Mouse (Mus musculus) hindbrain, embryonic 16.5 days (tissue): ENCODE results near the gene Platr17. TPM values are rescaled to one million over a fixed set of nuclear protein-coding genes. Genes with fewer than 3 reads are reported as not detected.
"Not testable (repeated sequence)": the region's sequence is repeated elsewhere in the genome, so short reads cannot be mapped to it uniquely, and the experiment has no call there.

ENCODE experiments used
- ATAC-seq: fragments of 200-750 bp; cut with Nextera tagmentation; 2 replicates; pipeline ENCODE4 v1.8.0; 2017; ENCODE audit warnings: moderate TSS enrichment, moderate library complexity
- H3K27ac ChIP-seq: fragments of 300-500 bp; sonication (generic); 2 replicates; pipeline ENCODE4 v1.5.1; 2014; ENCODE audit warnings: low read depth, mild to moderate bottlenecking, control low read depth, low read length, moderate library complexity
- H3K27me3 ChIP-seq: fragments of 300-500 bp; sonication (generic); replicated peaks from 2 replicates; pipeline ENCODE4 v1.6.1; 2014; ENCODE audit warnings: low read length; ENCODE audit not compliant: control insufficient read depth, insufficient read depth
- H3K36me3 ChIP-seq: fragments of 300-500 bp; sonication (generic); 2 replicates; pipeline ENCODE4 v1.6.1; 2014; ENCODE audit warnings: mild to moderate bottlenecking, low read length, moderate library complexity, mixed read lengths; ENCODE audit not compliant: control insufficient read depth, insufficient read depth
- H3K4me1 ChIP-seq: fragments of 300-500 bp; sonication (generic); 2 replicates; pipeline ENCODE4 v1.6.1; 2014; ENCODE audit warnings: low read depth, low read length; ENCODE audit not compliant: control insufficient read depth, insufficient read depth
- H3K4me2 ChIP-seq: fragments of 300-500 bp; sonication (generic); 2 replicates; pipeline ENCODE4 v1.6.1; 2014; ENCODE audit warnings: mild to moderate bottlenecking, low read length, control low read depth, moderate library complexity
- H3K4me3 ChIP-seq: fragments of 300-500 bp; sonication (generic); 2 replicates; pipeline ENCODE4 v1.5.1; 2014; ENCODE audit warnings: mild to moderate bottlenecking, low read length, control low read depth, moderate library complexity
- H3K9ac ChIP-seq: fragments of 300-500 bp; sonication (generic); 2 replicates; pipeline ENCODE4 v1.6.1; 2014; ENCODE audit warnings: low read depth, mild to moderate bottlenecking, control low read depth, low read length, moderate library complexity
- H3K9me3 ChIP-seq: fragments of 300-500 bp; sonication (generic); 2 replicates; pipeline ENCODE4 v1.6.1; 2014; ENCODE audit warnings: mild to moderate bottlenecking, low read length, moderate library complexity; ENCODE audit not compliant: control insufficient read depth
- WGBS: fragments of 180-500 bp; shearing (Covaris S2); extraction: QIAGEN DNeasy Blood & Tissue Kit; methylation state at CpG from one replicate; pipeline ENCODE4 v1.1.7; 2014; 5-methylcytosine and 5-hydroxymethylcytosine counted together
- polyA plus RNA-seq: library from polyadenylated mRNA; unstranded; fragments of >200 nt; fragmentation: Nextera tagmentation; extraction: Ambion mirVana; gene quantifications from 2 replicates; pipeline ENCODE4 v1.2.1, GENCODE M21; 2015

Gene Platr17
- polyA plus RNA-seq, 1 experiment from 2014 or later, result 0.46 TPM

GRCm38 (mm10) chr17:33943454-33943853 lies 38.5 kb downstream of the Platr17 start:
- Histone ChIP-seq H3K36me3 (peaks cover 15% of the 10 kb centered on the region), H3K27me3 (no peaks in the 10 kb centered on the region), H3K27ac (no peak overlapping the region), H3K9ac (no peak overlapping the region), H3K4me3 (no peak overlapping the region), H3K9me3 (no peaks in the 10 kb centered on the region), H3K4me2 (no peak overlapping the region), H3K4me1 (peaks cover 22% of the 10 kb centered on the region)
- 90% methylated on average over 15 of the region's 15 CpGs for WGBS
- no peak for ATAC-seq

DNA sequence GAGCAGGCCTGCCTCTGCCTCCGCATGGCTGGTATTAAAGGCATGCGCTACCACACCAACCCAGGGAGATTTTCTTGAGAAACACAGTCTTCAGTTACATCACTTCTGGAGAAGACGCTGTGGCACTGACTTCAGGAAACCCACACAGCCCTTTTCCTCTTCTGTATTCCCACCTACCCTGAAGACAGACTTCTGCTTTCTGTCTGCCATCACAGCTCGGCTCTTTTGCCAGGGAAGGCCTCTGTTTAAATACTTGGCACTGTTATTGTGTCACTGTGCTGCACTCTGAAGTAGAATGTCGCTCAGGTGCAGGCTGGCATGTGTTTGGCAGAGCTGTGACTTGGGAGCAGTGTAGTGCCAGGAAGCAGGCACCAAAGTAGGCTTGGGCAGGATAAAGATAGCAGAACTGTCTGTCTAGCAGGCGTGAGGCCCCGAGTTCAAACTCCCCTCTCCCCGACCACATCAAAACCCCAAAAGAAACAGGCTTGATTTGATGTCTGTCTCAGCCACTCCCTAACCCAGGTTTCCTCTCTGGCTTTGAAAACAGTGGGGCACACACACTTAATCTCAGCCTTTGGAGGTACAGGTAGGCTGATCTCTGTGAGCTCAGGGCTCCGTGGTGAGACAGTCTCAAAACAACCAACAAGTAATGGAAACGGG lies 42.6 kb downstream of the Platr17 start:
- 93% methylated on average over 10 of the region's 10 CpGs for WGBS
- Histone ChIP-seq H3K4me3 (no peak overlapping the region), H3K9ac (no peak overlapping the region), H3K4me1 (peaks cover 29% of the 10 kb centered on the region), H3K9me3 (no peaks in the 10 kb centered on the region), H3K27me3 (no peaks in the 10 kb centered on the region), H3K4me2 (no peak overlapping the region), H3K36me3 (peaks cover 15% of the 10 kb centered on the region), H3K27ac (no peak overlapping the region)
- ATAC-seq, result no peak

DNA sequence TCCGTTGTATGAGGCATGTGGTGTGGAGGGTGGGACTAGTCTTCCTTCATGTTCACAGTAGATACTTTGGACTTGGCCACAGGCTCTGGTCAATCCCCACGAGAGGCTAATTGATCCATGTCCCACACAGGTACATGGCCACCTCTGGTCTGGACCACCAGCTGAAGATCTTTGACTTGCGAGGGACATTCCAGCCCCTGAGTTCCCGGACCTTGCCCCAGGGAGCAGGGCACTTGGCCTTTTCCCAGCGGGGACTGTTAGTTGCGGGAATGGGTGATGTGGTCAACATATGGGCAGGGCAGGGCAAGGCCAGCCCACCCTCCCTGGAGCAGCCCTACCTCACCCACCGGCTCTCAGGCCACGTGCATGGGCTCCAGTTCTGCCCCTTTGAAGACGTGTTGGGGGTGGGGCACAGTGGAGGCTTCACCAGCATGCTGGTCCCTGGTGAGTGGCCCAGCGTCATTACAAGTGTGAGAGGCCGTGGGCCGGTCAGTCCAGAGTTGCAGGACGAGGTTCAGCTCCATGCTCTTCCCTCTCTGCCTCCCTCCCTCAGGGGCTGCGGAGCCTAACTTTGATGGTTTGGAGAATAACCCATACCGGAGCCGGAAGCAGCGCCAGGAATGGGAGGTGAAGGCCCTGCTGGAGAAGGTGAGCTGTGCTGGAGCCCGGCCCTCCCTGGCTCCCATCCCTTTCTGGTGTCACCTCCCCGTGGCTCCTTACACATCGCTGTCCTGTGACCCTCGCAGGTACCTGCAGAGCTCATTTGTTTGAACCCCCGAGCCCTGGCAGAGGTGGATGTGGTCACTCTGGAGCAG lies 43.4 kb downstream of the Platr17 start:
- WGBS, result 90% methylated on average over 22 of the region's 22 CpGs
- Histone ChIP-seq H3K4me1 (peaks cover 35% of the 10 kb centered on the region), H3K9me3 (no peaks in the 10 kb centered on the region), H3K9ac (no peak overlapping the region), H3K27me3 (no peaks in the 10 kb centered on the region), H3K36me3 (peaks cover 19% of the 10 kb centered on the region), H3K4me2 (no peak overlapping the region), H3K27ac (no peak overlapping the region), H3K4me3 (no peak overlapping the region)
- ATAC-seq, result no peak

DNA sequence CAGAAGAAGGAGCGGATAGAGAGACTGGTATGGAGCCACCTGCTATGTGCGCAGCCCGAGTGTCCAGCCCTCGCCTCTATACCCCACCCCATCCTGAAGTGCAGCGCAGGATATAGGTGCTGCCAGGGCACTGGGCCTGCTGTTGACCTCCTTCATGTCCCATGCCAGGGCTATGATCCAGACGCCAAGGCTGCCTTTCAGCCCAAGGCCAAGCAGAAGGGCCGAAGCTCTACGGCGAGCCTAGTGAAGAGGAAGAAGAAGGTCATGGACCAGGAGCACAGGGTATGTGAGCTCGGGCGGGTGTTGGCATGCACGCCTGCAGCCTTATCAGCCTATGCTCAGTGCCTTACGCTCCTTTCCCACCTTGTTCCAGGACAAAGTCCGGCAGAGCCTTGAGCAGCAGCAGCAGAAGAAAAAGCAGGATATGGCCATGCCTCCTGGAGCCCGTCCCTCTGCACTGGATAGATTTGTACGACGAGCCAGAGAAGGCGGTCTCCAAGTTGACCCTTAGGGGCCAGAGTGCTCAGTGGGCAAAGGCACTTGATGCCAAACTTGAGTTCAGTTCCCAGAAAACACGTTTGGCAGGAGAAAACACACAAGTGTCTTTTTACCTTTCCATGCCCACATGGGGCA lies 44.1 kb downstream of the Platr17 start:
- no peak overlapping the region for H3K9ac ChIP-seq
- 92% methylated on average over 19 of the region's 19 CpGs for WGBS
- H3K4me2 ChIP-seq, result no peak overlapping the region
- H3K27ac ChIP-seq, result no peak overlapping the region
- no peak for ATAC-seq
- H3K4me3 ChIP-seq, result no peak overlapping the region
- peaks cover 43% of the 10 kb centered on the region for H3K4me1 ChIP-seq
- H3K36me3 ChIP-seq, result peaks cover 18% of the 10 kb centered on the region
- H3K9me3 ChIP-seq, result no peaks in the 10 kb centered on the region
- no peaks in the 10 kb centered on the region for H3K27me3 ChIP-seq

DNA sequence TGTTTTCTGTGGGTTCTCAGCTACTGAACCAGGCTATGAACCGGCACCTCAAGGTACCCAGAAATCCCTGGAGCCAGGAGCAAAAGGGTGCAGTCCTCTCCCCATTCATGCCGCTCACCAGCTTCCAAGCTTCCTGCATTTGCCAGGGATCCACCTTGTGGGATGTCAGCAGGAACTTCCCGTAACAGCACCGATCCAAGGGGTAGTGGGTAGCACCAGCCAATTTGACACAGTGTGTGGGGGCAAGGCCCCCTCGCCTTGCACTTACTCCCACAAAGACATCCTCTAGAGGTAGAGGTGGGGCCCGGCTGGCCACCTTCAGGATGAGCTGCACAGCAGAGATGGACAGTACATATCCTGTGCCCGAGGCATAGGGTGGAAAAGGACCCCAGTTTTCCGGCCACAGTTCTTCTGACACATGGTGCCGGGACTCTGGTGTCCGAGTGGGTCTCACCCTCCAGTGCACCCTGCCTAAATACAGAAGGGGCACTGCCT lies 45.2 kb downstream of the Platr17 start:
- ATAC-seq, result no peak
- Histone ChIP-seq H3K27me3 (no peaks in the 10 kb centered on the region), H3K9ac (peak overlapping the region; percentile 73), H3K4me2 (peak overlapping the region; percentile 93), H3K9me3 (no peaks in the 10 kb centered on the region), H3K27ac (no peak overlapping the region), H3K4me1 (peaks cover 50% of the 10 kb centered on the region), H3K4me3 (peak overlapping the region; percentile 58), H3K36me3 (peaks cover 18% of the 10 kb centered on the region)
- 66% methylated on average over 10 of the region's 10 CpGs for WGBS

GRCm38 (mm10) chr17:33951021-33951946 lies 46.3 kb downstream of the Platr17 start, which contains the start of gene B3galt4:
TSS of gene B3galt4 (minus strand) at chr17:33951488.
- H3K9me3 ChIP-seq, result no peaks in the 10 kb centered on the region
- H3K27ac ChIP-seq, result peak within 1 kb of the TSS; percentile 92
- WGBS, result 1% methylated on average over 45 of the region's 45 CpGs
- peaks cover 18% of the 10 kb centered on the region for H3K36me3 ChIP-seq
- peak within 1 kb of the TSS; percentile 93 for H3K4me2 ChIP-seq
- peak within 1 kb of the TSS; percentile 58 for H3K4me3 ChIP-seq
- peak within 1 kb of the TSS; percentile 73 for H3K9ac ChIP-seq
- peaks cover 51% of the 10 kb centered on the region for H3K4me1 ChIP-seq
- peak; percentile 83 for ATAC-seq
- no peaks in the 10 kb centered on the region for H3K27me3 ChIP-seq

DNA sequence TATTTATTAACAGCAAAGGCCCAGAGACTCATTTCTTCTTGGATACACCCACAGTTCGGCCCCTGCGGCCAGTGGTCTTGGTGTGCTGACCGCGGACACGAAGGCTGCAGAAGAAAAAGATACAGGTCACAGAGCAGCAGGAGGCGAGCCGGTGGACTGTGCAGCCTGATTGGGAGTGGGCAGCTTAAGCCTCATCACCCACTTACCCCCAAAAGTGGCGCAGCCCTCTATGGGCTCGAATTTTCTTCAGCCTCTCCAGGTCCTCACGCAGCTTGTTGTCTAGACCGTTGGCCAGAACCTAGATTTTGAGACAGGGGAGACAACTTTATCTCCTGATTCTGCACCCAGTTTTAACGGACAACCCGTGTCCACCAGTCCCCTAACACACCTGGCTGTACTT lies 47.1 kb downstream of the Platr17 start:
- Histone ChIP-seq H3K4me2 (peak overlapping the region; percentile 93), H3K4me1 (peaks cover 56% of the 10 kb centered on the region), H3K9ac (peak overlapping the region; percentile 73; the same call in 1 of the 2 replicates), H3K36me3 (peaks cover 15% of the 10 kb centered on the region)
- H3K4me3 ChIP-seq, ATAC-seq, H3K27ac ChIP-seq, H3K9me3 ChIP-seq, H3K27me3 ChIP-seq: not testable (repeated sequence)
- 77% methylated on average over 13 of the region's 13 CpGs for WGBS

DNA sequence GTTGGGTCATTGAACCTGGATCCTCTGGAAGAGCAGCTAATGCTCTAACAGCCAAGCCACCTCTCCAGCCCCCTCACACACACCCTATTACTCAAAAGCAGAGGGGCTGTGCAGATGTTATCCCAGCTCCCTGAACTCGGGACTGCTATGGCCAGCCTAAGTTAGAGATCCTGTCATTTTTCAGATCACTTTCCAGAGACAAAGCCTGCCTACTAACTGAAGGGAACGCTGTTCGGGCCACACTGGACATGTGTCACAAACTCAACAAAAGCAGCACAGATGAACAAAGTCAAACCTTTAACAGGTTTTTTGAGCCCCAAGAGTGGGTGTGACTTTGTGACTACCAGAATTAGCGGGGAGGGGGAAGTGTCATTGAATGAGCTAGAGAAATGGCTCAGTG lies 47.9 kb downstream of the Platr17 start:
- no peak for ATAC-seq
- Histone ChIP-seq H3K27ac (no peak overlapping the region), H3K9ac (no peak overlapping the region), H3K4me2 (no peak overlapping the region), H3K36me3 (peaks cover 15% of the 10 kb centered on the region), H3K4me3 (no peak overlapping the region), H3K27me3 (no peaks in the 10 kb centered on the region), H3K9me3 (no peaks in the 10 kb centered on the region), H3K4me1 (peaks cover 59% of the 10 kb centered on the region)
- 81% methylated on average over 4 of the region's 4 CpGs for WGBS
